Mouse (Mus musculus) liver, adult 2 months (tissue): Measurements from ENCODE around the gene Padi2.

Source experiments
- CTCF ChIP-seq: fragments of 200-500 bp; IDR thresholded peaks from 2 replicates; pipeline ENCODE4 v1.5.1; 2011; ENCODE audit warnings: low read depth, low read length, control low read depth
- POLR2A ChIP-seq: fragments of 200-500 bp; IDR thresholded peaks from 2 replicates; pipeline ENCODE4 v1.6.1; 2011; ENCODE audit warnings: low read length, control low read depth; ENCODE audit not compliant: insufficient read depth; ENCODE audit errors: extremely low read depth

DNA sequence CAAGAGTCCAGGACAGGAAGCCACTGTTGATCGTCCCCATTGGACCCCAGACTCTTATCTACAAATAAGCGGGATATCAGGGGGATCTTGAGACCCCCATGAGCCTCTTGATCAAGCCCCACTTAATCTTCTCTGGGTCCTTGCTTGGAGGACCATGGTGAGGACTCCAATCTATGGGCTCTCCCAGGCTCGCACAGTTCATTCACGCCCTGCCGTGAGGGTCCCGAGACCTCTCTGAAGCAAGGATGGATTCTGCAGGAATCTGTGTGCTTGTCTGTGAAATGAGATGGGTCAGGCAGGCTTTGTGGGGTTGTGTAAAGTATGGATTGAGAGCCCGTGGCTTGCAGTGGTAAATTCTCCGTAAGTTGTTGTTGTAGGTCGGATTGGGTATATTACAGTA is 5.3 kb downstream of the Padi2 start:
- TF ChIP-seq POLR2A (no peak), CTCF (no peak)
